Mouse (Mus musculus): Measurements from ENCODE around the gene Teddm1a. TPM values are rescaled to one million over a fixed set of nuclear protein-coding genes. Genes with fewer than 3 reads are reported as not detected.
"Not testable (repeated sequence)": the region's sequence is repeated elsewhere in the genome, so short reads cannot be mapped to it uniquely, and the experiment has no call there.

Gene Teddm1a
- polyA plus RNA-seq, 1 experiment from 2014 or later, result not detected

DNA sequence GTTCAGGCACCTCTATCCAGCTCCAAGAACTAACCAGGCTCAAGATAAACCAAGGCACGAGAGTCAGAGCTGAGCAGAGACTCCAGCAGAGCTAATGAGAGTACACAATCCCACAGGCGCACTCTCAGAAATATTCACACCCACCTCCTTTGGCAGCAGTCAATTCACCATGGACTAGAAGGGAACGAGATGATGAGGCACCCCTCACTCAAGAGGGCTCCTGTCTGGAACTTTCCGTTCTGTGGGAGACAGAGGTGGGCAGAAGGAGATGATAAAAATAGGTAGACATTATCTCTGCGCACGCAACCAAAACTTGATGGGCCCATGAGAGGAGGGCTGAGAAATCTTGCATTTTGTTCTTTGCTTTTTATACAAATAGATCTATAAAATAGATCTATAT, 17.5 kb upstream of the Teddm1a start, which contains the start of gene Teddm1b:
Gene Teddm1b, plus strand, starts transcription at position 301 of the 400 bp plus-strand sequence.
- TF ChIP-seq CTCF (IDR thresholded peaks at IDR 0.05; ENCODE audit: low read depth), result no peak
- DNase-seq (no peak), ATAC-seq (ENCODE audit: insufficient read depth) (no peak)
- WGBS, result 76% methylated on average over 6 of the region's 6 CpGs
- Histone ChIP-seq H3K27me3 (ENCODE audit: insufficient read depth, low read length) (no peaks in the 10 kb centered on the region), H3K4me3 (ENCODE audit: low read depth, low read length) (no peak within 1 kb of the TSS), H3K4me2 (no peak within 1 kb of the TSS), H3K9me3 (ENCODE audit: low read depth, low read length) (no peaks in the 10 kb centered on the region), H3K27ac (ENCODE audit: low read depth) (no peak within 1 kb of the TSS), H3K9ac (no peak within 1 kb of the TSS), H3K36me3 (ENCODE audit: insufficient read depth) (no peaks in the 10 kb centered on the region), H3K4me1 (ENCODE audit: insufficient read depth) (no peaks in the 10 kb centered on the region)

DNA sequence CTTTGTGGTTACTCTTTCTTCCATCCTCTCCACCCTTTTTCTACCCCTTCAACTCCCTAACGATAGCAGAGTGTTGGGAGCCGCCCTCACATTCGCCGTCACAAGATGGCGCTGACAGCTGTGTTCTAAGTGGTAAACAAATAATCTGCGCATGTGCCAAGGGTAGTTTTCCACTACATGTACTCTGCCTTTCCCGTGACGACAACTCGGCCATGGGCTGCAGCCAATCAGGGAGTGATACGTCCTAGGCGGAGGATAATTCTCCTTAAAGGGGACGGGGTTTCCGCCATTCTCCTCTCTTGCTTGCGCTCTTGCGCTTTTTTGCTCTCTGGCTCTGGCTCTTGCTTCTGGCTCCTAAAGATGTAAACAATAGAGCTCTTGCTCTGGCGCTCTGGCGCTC, 11.2 kb upstream of the Teddm1a start:
- H3K4me1 ChIP-seq (ENCODE audit: insufficient read depth); H3K9me3 ChIP-seq (ENCODE audit: low read depth, low read length); H3K27ac ChIP-seq (ENCODE audit: low read depth); H3K4me2 ChIP-seq; H3K9ac ChIP-seq; ATAC-seq (ENCODE audit: insufficient read depth); H3K4me3 ChIP-seq (ENCODE audit: low read depth, low read length); H3K36me3 ChIP-seq (ENCODE audit: insufficient read depth); H3K27me3 ChIP-seq (ENCODE audit: insufficient read depth, low read length); DNase-seq: not testable (repeated sequence)
- 94% methylated on average over 17 of the region's 17 CpGs for WGBS

DNA sequence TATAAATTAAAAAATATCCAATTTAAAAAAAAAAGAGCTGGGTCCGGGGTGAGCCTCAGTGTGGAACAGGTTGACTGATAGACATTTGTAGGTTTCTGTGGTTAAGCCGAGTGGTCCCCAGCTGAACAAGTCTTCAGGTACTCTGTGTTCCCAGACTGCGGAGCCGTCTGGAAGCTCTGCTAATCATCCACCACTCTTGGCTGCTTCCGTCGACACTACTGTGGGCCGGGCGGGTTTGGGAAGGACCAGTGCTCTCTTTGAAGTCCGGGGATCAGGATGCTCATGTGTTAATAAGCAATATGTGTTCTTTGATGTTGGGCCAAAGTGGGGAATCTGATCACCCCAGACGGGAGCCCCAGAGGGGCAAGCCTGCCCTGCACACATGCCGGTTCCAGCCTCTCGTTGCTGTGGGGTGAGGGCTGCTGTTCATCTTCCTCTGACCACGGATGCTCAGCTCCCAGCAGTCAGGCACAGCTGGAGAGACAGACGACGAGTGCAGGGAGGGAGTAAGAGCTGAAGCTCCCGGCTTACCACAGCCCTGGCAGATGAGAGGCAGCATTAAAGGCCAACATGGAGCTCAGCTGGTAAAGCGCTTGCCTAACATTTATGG, 5.4 kb upstream of the Teddm1a start:
- DNase-seq (no peak), ATAC-seq (ENCODE audit: insufficient read depth) (peak; percentile 49)
- Histone ChIP-seq H3K9me3 (ENCODE audit: low read depth, low read length) (no peaks in the 10 kb centered on the region), H3K4me3 (ENCODE audit: low read depth, low read length) (no peak overlapping the region), H3K36me3 (ENCODE audit: insufficient read depth) (no peaks in the 10 kb centered on the region), H3K27ac (ENCODE audit: low read depth) (no peak overlapping the region), H3K27me3 (ENCODE audit: insufficient read depth, low read length) (no peaks in the 10 kb centered on the region), H3K4me2 (no peak overlapping the region), H3K4me1 (ENCODE audit: insufficient read depth) (no peaks in the 10 kb centered on the region), H3K9ac (no peak overlapping the region)
- TF ChIP-seq CTCF (IDR thresholded peaks at IDR 0.05; ENCODE audit: low read depth), result no peak
- 24% methylated on average over 17 of the region's 17 CpGs for WGBS

DNA sequence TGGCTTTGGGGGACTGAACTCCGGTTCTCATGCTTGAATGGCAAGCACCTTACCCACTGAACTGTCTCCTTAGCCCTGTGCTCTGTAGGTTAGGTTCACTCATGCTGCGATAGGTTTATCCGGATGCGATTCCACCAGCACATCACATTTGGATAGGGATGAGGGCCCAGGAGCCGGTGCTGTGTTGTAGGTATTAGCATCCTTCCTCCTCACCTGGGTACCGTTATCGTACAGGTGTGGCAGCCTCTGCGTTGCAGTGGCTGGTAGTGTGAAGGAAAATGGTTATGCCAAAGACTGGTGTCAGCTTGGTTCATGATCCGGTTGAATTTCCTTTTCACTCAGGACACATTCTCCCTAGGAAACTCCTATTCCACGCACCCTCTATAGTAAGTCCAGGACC, 1.4 kb upstream of the Teddm1a start:
- H3K27me3 ChIP-seq (ENCODE audit: insufficient read depth, low read length), result no peaks in the 10 kb centered on the region
- DNase-seq (no peak), ATAC-seq (ENCODE audit: insufficient read depth) (no peak)
- no peak for TF ChIP-seq CTCF (IDR thresholded peaks at IDR 0.05; ENCODE audit: low read depth)
- no peak overlapping the region for H3K4me3 ChIP-seq (ENCODE audit: low read depth, low read length)
- H3K4me1 ChIP-seq (ENCODE audit: insufficient read depth), result 0 out of 2 replicates have a peak, but pooled peaks cover 2% of the 10 kb centered on the region
- no peak overlapping the region for H3K4me2 ChIP-seq
- H3K27ac ChIP-seq (ENCODE audit: low read depth), result no peak overlapping the region
- no peaks in the 10 kb centered on the region for H3K9me3 ChIP-seq (ENCODE audit: low read depth, low read length)
- no peaks in the 10 kb centered on the region for H3K36me3 ChIP-seq (ENCODE audit: insufficient read depth)
- no peak overlapping the region for H3K9ac ChIP-seq
- 93% methylated on average over 10 of the region's 10 CpGs for WGBS

DNA sequence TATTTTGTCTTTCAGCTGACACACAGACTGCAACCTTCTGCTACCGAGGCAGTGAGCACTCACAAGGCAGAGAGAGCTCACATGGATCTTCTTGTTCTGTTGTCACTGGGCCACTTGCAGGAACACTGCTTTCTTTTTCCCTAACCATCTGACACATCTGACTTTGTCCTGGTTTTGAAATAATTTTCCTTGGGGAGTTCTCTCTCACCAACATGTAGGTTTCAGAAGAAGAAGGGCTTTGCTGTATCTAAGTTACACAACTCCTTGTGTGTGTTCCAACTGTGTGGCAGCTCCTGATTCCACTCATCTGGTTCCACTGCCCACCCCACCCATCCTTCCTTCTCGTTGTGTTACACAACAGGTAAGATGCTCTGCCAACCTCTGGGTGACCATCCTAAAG, 2.2 kb downstream of the Teddm1a start:
- WGBS, result 54% methylated on average over 2 of the region's 2 CpGs
- Histone ChIP-seq H3K4me1 (ENCODE audit: insufficient read depth) (0 out of 2 replicates have a peak, but pooled peaks cover 2% of the 10 kb centered on the region), H3K9ac (no peak overlapping the region), H3K4me2 (no peak overlapping the region), H3K27ac (ENCODE audit: low read depth) (no peak overlapping the region), H3K27me3 (ENCODE audit: insufficient read depth, low read length) (no peaks in the 10 kb centered on the region), H3K9me3 (ENCODE audit: low read depth, low read length) (no peaks in the 10 kb centered on the region), H3K36me3 (ENCODE audit: insufficient read depth) (no peaks in the 10 kb centered on the region), H3K4me3 (ENCODE audit: low read depth, low read length) (no peak overlapping the region)
- DNase-seq, result no peak
- no peak for TF ChIP-seq CTCF (IDR thresholded peaks at IDR 0.05; ENCODE audit: low read depth)
- ATAC-seq (ENCODE audit: insufficient read depth), result no peak

DNA sequence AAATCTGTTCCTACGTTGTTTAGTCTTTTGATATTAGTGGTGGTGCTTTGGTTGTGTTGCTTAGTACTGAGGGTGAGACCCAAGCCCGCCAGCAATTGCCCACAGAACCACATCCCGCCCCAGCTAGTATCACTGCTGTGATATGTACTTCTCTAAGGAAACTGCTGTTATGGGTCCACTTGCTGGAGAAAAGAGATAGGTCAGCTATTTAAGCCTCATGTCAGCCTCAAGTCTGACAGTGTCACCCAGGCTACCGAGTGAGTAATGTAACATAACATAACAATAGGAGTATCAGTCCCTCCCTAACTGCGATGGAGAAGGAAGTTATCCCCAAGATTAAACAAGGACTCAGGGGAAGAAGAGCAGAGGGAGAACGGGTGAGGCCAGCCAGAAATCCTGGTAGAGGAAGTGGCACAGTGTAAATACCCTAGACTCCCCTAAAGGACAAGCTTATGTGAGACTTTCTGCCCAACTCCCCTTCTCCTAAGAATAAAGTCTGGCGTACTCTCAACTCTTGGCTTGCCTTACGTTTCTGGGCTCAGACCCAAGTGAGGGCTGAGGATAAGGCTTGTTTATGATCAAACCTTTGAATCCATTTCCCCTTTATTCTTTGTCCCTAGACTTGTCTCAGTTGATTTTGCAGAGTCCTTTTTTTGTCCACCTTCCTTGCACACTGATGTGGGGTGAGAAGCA, 2.8 kb downstream of the Teddm1a start:
- Histone ChIP-seq H3K4me3 (ENCODE audit: low read depth, low read length) (no peak overlapping the region), H3K36me3 (ENCODE audit: insufficient read depth) (no peaks in the 10 kb centered on the region), H3K27ac (ENCODE audit: low read depth) (no peak overlapping the region), H3K9me3 (ENCODE audit: low read depth, low read length) (no peaks in the 10 kb centered on the region), H3K4me1 (ENCODE audit: insufficient read depth) (0 out of 2 replicates have a peak, but pooled peaks cover 2% of the 10 kb centered on the region), H3K27me3 (ENCODE audit: insufficient read depth, low read length) (no peaks in the 10 kb centered on the region), H3K4me2 (no peak overlapping the region), H3K9ac (no peak overlapping the region)
- 47% methylated on average over 8 of the region's 8 CpGs for WGBS
- TF ChIP-seq CTCF (IDR thresholded peaks at IDR 0.05; ENCODE audit: low read depth), result no peak
- peak; percentile 61 for DNase-seq
- ATAC-seq (ENCODE audit: insufficient read depth), result peak; percentile 2; the same call in 1 of the 2 replicates

DNA sequence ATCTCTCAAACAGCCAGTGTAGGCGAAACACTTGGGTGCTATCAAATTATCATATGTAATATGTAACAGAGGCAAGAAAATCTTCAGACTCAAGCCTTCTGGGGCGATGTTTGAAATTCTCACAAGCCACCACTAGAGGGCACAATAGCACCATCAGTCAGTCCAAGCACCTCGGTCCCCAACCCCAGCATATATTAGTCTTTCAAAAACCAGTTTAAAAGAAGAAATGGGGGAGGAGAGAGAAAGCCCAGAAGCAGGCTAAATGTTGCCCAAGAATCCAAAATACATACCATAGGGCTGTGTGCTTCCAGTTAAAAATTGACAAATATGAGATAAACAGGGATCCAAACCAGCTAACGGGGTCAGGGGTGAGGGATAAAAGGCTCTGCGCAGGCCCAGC, 3.4 kb downstream of the Teddm1a start:
- 37% methylated on average over 5 of the region's 5 CpGs for WGBS
- Histone ChIP-seq H3K4me3 (ENCODE audit: low read depth, low read length) (no peak overlapping the region), H3K36me3 (ENCODE audit: insufficient read depth) (no peaks in the 10 kb centered on the region), H3K27ac (ENCODE audit: low read depth) (no peak overlapping the region), H3K9ac (no peak overlapping the region), H3K4me2 (no peak overlapping the region), H3K9me3 (ENCODE audit: low read depth, low read length) (no peaks in the 10 kb centered on the region), H3K4me1 (ENCODE audit: insufficient read depth) (0 out of 2 replicates have a peak, but pooled peaks cover 2% of the 10 kb centered on the region), H3K27me3 (ENCODE audit: insufficient read depth, low read length) (no peaks in the 10 kb centered on the region)
- DNase-seq (peak; percentile 93), ATAC-seq (ENCODE audit: insufficient read depth) (no peak)
- peak; percentile 85 for TF ChIP-seq CTCF (IDR thresholded peaks at IDR 0.05; ENCODE audit: low read depth)

Data from lung, embryonic 14.5 days (tissue).